Mouse (Mus musculus): ENCODE measurements around the gene Slc6a2. TPM values are rescaled to one million over a fixed set of nuclear protein-coding genes. Genes with fewer than 3 reads are reported as not detected.

The Slc6a2 gene
- polyA plus RNA-seq, 1 experiment from 2014 or later, result 0.90 TPM

GRCm38 (mm10) chr8:93040776-93041567, 81.1 kb downstream of the Slc6a2 start:
- no peak for ATAC-seq
- no peak overlapping the region for H3K9ac ChIP-seq (ENCODE audit: low read depth, low read length)
- no peak overlapping the region for H3K4me3 ChIP-seq (ENCODE audit: low read depth, low read length)
- H3K36me3 ChIP-seq (ENCODE audit: control insufficient read depth, insufficient read depth, low read length), result no peaks in the 10 kb centered on the region
- 82% methylated on average over 4 of the region's 4 CpGs for WGBS
- H3K27me3 ChIP-seq (ENCODE audit: control insufficient read depth, insufficient read depth, low read depth, low read length), result no peaks in the 10 kb centered on the region
- no peaks in the 10 kb centered on the region for H3K4me1 ChIP-seq (ENCODE audit: control insufficient read depth, insufficient read depth, low read length)
- H3K9me3 ChIP-seq (replicated peaks; ENCODE audit: control insufficient read depth, low read length, poor library complexity, severe bottlenecking), result no peaks in the 10 kb centered on the region
- no peak overlapping the region for H3K4me2 ChIP-seq (ENCODE audit: low read length)
- no peak overlapping the region for H3K27ac ChIP-seq (ENCODE audit: low read length)

- 32% methylated on average over 1 of the region's 1 CpGs for WGBS
- H3K9me3 ChIP-seq (replicated peaks; ENCODE audit: control insufficient read depth, low read length, poor library complexity, severe bottlenecking), result no peaks in the 10 kb centered on the region
- H3K27me3 ChIP-seq (ENCODE audit: control insufficient read depth, insufficient read depth, low read depth, low read length), result no peaks in the 10 kb centered on the region
- no peak overlapping the region for H3K27ac ChIP-seq (ENCODE audit: low read length)
- ATAC-seq, result no peak
- H3K4me2 ChIP-seq (ENCODE audit: low read length), result no peak overlapping the region
- no peaks in the 10 kb centered on the region for H3K4me1 ChIP-seq (ENCODE audit: control insufficient read depth, insufficient read depth, low read length)
- no peaks in the 10 kb centered on the region for H3K36me3 ChIP-seq (ENCODE audit: control insufficient read depth, insufficient read depth, low read length)
- H3K4me3 ChIP-seq (ENCODE audit: low read depth, low read length), result no peak overlapping the region
- H3K9ac ChIP-seq (ENCODE audit: low read depth, low read length), result no peak overlapping the region
Measured at GRCm38 (mm10) chr8:93043083-93043482, 83.2 kb downstream of the Slc6a2 start.

DNA sequence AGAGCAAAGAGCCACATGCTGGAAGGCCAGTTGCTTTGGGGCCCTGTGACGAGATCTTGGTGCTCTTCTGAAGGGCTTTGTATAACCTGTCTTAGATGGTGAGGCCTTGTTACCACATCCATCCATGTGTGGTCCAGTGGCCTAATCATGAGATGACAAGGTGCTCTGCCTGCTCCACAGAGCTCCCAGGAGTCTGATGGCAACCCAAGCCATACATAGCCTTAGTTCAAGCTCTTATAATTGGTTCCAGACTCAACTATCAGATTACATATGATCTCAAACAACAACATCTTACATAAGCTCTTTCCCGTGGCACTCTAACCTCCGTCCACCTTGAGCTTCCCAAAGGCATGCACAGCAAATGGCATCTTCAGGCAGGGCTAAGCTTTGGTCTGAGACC, 88.2 kb downstream of the Slc6a2 start, which contains the start of gene Ces1a:
TSS of gene Ces1a (minus strand) at position 101 of the 400 bp plus-strand sequence.
- Histone ChIP-seq H3K36me3 (ENCODE audit: control insufficient read depth, insufficient read depth, low read length) (no peaks in the 10 kb centered on the region), H3K9ac (ENCODE audit: low read depth, low read length) (no peak within 1 kb of the TSS)

GRCm38 (mm10) chr8:93048510-93049416, 88.9 kb downstream of the Slc6a2 start:
- Histone ChIP-seq H3K27ac (ENCODE audit: low read length) (no peak overlapping the region), H3K9me3 (replicated peaks; ENCODE audit: control insufficient read depth, low read length, poor library complexity, severe bottlenecking) (no peaks in the 10 kb centered on the region), H3K9ac (ENCODE audit: low read depth, low read length) (no peak overlapping the region), H3K4me3 (ENCODE audit: low read depth, low read length) (no peak overlapping the region), H3K4me2 (ENCODE audit: low read length) (no peak overlapping the region), H3K36me3 (ENCODE audit: control insufficient read depth, insufficient read depth, low read length) (no peaks in the 10 kb centered on the region), H3K4me1 (ENCODE audit: control insufficient read depth, insufficient read depth, low read length) (no peaks in the 10 kb centered on the region), H3K27me3 (ENCODE audit: control insufficient read depth, insufficient read depth, low read depth, low read length) (no peaks in the 10 kb centered on the region)
- 74% methylated on average over 4 of the region's 4 CpGs for WGBS
- no peak for ATAC-seq

More for the DNA sequence above, 88.2 kb downstream of the Slc6a2 start, which contains the start of gene Ces1a:
- H3K4me3 ChIP-seq (ENCODE audit: low read depth, low read length), result no peak within 1 kb of the TSS
- H3K4me2 ChIP-seq (ENCODE audit: low read length), result no peak within 1 kb of the TSS
- ATAC-seq, result no peak
- WGBS, result 94% methylated on average over 3 of the region's 3 CpGs
- no peak within 1 kb of the TSS for H3K27ac ChIP-seq (ENCODE audit: low read length)
- H3K27me3 ChIP-seq (ENCODE audit: control insufficient read depth, insufficient read depth, low read depth, low read length), result no peaks in the 10 kb centered on the region
- no peaks in the 10 kb centered on the region for H3K9me3 ChIP-seq (replicated peaks; ENCODE audit: control insufficient read depth, low read length, poor library complexity, severe bottlenecking)
- no peaks in the 10 kb centered on the region for H3K4me1 ChIP-seq (ENCODE audit: control insufficient read depth, insufficient read depth, low read length)

Small RNA genes within 50 kb of the gene (microRNA-seq; reads per million reads assigned to microRNA genes)
- gene Gm22151, result not detected

Other genes starting within 250 kb of the Slc6a2 start
- gene Mmp2, start 132.8 kb upstream of the Slc6a2 start, polyA plus RNA-seq (2015; fragmentation: Nextera tagmentation; extraction: Ambion mirVana), result 17.7 and 17.8 TPM in 2 replicates
- gene Lpcat2, start 104.7 kb upstream of the Slc6a2 start, polyA plus RNA-seq (2015; fragmentation: Nextera tagmentation; extraction: Ambion mirVana), result 8.5 and 10.4 TPM in 2 replicates
- gene Capns2, start 58.7 kb upstream of the Slc6a2 start, polyA plus RNA-seq (2015; fragmentation: Nextera tagmentation; extraction: Ambion mirVana), result 0.19 TPM in 1 of 2 replicates, not detected in the other
- gene Ces1a, start 88.1 kb downstream of the Slc6a2 start, polyA plus RNA-seq (2015; fragmentation: Nextera tagmentation; extraction: Ambion mirVana), result not detected in 2 replicates
- gene Ces1b, start 119.9 kb downstream of the Slc6a2 start, polyA plus RNA-seq (2015; fragmentation: Nextera tagmentation; extraction: Ambion mirVana), result not detected in 2 replicates
- gene Ces1c, start 171.2 kb downstream of the Slc6a2 start, polyA plus RNA-seq (2015; fragmentation: Nextera tagmentation; extraction: Ambion mirVana), result not detected in 2 replicates
- gene Ces1d, start 237.8 kb downstream of the Slc6a2 start, polyA plus RNA-seq (2015; fragmentation: Nextera tagmentation; extraction: Ambion mirVana), result 0.45 and 0.59 TPM in 2 replicates